Mouse (Mus musculus) colon, adult 2 months (tissue): Measurements from ENCODE around the gene 1700029F12Rik. TPM values are rescaled to one million over a fixed set of nuclear protein-coding genes. Genes with fewer than 3 reads are reported as not detected.

Experiments used
- polyA plus RNA-seq: library from polyadenylated mRNA; depleted of rRNA; stranded (reverse); fragments of >200 nt; gene quantifications from 2 replicates; pipeline ENCODE4 v1.2.3, GENCODE M21; 2012; rRNA removed

Gene 1700029F12Rik
- polyA plus RNA-seq, result not detected in 2 replicates

DNA sequence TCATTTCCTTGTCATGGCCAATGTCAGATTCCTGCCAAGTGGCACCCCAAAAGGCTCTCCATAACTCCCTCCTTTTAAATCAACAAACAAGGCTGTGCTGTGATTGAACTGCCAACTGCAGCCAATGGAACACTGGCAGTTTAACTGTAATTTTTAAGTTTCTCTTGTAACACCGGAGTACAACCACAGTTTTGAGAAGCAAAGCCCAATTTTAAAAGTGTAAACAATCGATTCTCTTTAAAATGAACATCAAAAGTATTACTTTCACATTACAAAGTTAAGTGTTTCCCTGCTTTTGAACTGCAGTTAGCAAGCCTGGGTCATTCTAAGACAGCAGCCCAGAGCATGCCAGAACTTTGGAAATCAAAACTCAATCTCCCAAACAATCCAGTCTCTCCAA lies at the start of gene 1700029F12Rik:
TSS of gene 1700029F12Rik (minus strand) at position 101 of the 400 bp plus-strand sequence.

DNA sequence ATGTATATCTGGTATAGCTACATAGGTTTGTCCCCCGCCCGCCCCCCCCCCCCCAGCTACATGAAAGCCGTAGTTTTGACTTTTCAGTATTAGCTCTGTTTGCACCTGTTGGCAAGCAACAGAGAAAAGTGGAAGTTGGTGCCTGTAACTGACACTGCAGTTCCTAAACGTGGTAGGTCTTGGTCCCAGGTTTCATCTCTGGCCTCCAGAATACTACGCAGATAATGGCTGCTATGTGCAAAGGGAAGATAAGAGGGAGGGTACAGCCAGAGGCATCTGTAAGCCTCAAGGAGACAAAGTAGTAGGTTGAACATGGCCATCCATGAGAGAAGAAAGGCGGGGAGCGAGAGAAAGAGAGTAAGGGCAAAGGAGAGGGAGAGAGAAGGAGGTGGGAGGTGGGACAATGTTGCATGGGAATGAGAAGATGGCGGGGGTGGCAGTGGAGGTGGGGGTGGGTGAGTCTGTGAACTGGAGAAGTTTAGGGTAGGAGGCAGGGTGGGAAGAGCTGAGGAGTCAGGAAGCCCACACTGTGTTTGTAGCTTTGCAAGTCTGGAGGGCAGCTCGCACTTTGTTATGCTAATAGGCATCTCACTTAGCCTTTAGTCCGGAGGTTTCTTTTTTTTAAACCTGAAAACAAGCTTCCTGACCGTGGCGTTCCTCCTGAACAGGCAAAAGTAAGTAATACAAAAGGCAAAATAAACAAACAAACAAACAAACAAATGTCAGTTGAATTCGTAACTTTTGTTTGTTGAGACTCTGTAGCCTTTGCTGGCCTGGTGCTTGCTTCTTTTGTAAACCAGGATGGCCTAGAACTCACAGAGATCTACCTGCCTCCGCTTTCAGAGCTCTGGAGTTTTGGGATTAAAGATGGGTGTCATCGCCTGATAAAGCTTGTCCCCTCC lies 32.7 kb upstream of the 1700029F12Rik start, which contains the start of gene Fam169a:
TSS of gene Fam169a (plus strand) at position 638 of the 902 bp plus-strand sequence.

Other genes with a start within 250 kb of the 1700029F12Rik start
- gene Gcnt4, start 109.7 kb downstream of the 1700029F12Rik start, polyA plus RNA-seq, result 0.65 and 0.71 TPM in 2 replicates
- not detected in 2 replicates for gene Fam169a, start 32.9 kb upstream of the 1700029F12Rik start, polyA plus RNA-seq
- 4.5 and 4.7 TPM in 2 replicates for gene Gm6169, start 64.9 kb upstream of the 1700029F12Rik start, polyA plus RNA-seq
- 19.6 and 22.5 TPM in 2 replicates for gene Gfm2, start 103.6 kb upstream of the 1700029F12Rik start, polyA plus RNA-seq
- 16.3 and 21.4 TPM in 2 replicates for gene Nsa2, start 103.6 kb upstream of the 1700029F12Rik start, polyA plus RNA-seq
- gene Hexb, start 164.0 kb upstream of the 1700029F12Rik start, polyA plus RNA-seq, result 279 and 322 TPM in 2 replicates
- gene Enc1, start 206.7 kb upstream of the 1700029F12Rik start, polyA plus RNA-seq, result 5.8 and 6.7 TPM in 2 replicates